Mouse (Mus musculus): ENCODE measurements around the gene Chrm3.
"Not testable (repeated sequence)": the region's sequence is repeated elsewhere in the genome, so short reads cannot be mapped to it uniquely, and the experiment has no call there.

Gene Chrm3

DNA sequence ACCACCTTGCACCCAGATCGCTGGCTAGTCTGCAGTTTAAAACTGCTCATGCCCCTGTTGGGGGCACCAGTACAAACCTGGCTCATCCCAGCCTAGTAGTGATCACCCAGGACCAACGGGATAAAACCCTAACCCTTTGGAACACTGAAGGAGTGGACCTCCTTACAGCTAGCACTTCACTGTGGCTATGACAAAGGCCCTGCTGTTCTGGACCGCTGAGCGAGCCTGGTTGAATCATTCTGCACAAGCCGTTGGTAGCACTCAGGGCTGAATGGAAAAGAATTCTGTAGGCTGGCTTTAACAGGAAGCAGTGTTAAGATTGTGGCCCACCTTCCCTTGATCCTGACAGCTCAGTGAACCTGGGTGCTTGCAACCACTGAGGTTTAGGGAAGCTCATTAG, 470.2 kb downstream of the Chrm3 start:
- DNase-seq (ENCODE audit: low spot score) = no peak

GRCm38 (mm10) chr13:9889954-9890353, 470.7 kb downstream of the Chrm3 start:
- no peak for DNase-seq (ENCODE audit: low spot score)

DNA sequence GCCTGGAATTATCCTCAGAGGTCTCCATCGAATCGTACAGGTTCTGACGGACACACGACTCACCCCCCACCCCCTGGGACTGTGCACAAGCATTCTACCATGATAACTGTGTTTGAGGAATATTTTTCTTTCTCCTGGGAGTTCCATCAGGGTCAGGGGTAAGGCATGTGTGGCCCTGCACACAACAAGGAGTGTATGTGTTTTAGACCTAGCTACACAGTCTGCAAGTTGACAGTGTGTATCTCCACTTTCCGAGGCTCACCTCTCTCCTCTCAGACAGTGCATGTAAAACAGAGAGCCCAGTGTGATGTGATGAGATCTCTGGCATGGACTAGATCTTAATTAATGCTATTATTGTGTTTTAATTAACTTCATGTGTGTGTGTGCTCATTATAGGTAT, 472.4 kb downstream of the Chrm3 start:
- DNase-seq (ENCODE audit: low spot score) = no peak

DNA sequence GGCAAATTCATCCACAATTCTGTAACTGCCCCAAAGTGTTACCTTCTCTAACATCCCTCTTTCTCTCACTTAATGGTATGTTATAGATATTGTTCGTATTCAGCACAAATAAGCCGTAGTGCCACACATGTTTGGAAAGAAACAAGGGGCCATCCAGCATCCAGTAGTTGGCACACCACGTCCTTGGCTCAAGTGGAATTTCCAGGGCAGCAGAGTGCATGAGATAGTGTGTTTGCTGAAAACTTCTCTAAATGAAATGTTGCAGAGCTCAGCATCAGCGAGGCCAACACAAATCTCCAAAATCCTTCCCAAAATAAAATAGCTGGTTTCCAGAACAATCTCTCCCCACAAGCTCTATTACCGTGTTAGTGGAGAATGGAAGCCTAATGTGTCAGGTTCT, 473.4 kb downstream of the Chrm3 start:
- no peak for DNase-seq (ENCODE audit: low spot score)

DNA sequence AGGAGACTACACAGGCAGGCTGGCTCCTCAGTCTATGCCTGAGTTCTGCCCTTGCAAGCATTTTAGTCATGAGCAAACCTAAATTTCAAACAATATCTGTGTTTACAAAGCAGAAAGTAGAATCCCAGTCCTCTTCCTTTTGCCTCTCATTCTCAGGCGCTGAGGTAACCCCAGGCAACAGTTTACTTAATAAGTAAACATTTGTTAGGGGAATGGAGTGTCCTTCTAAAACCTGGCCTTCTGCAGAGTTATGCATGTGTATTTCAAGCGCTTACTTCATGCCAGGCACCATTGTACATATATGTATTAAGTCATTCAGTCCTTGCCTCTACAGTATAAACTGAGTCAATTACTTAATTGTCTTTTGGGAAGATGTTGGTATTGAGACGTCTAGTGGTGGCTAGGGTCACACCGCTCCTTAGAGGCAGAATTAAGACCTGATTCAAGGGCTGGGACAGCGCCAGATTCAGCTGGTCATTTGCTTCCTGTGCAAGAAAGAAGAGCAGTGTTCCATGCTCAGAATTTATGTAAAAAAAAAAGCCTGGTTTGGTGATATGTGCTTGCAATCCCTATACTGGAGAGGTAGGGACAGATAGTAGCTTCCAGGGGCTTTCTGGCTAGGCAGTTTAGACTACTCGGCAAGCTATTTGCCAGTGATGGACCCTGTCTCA, 474.0 kb downstream of the Chrm3 start:
- DNase-seq (ENCODE audit: low spot score) = no peak

DNA sequence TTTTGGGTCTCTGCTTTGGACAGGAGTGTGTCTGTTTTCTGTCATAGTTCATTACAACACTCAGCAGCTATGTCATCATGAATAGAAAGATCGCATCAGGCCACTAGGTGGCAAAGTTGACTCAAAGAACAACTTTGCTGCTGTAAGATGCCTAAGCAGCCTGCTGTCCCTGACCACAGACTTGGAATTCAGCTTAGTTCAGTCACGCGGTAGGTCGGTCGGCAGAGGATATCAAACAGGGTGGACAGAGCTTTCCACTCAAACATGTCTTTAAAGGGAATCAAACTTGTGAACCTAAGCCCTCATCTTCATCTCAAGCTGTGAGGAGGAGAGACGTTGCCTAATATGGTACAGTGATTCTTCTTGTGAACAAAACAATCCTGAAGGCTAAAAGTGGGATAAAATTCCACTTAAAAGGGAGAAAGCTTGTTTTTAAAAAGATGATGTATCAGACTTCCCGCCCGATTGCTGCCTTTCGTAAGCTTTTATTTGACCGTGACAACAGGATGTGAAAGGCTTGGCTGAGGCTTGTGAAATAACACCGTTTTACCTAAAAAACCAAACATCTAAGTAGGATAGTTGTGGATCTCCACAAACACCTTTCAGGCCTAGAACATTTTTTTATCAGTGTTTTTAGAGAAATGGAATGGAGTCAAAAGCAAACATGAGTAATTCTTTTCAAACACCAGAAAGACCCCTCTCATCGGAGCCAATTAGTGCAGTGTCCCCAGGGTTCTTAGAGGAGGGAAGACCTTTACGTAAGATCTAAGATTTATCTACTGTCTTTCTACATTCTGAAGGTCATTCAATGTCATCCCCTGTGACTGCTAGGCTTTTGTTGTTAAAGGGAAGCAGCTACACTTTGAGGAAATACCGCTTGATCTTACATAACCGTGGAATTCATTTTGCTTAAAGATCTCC, 478.0 kb downstream of the Chrm3 start:
- DNase-seq (ENCODE audit: low spot score) = peak; percentile 67

GRCm38 (mm10) chr13:9881930-9882329, 478.7 kb downstream of the Chrm3 start:
- no peak for DNase-seq (ENCODE audit: low spot score)

DNA sequence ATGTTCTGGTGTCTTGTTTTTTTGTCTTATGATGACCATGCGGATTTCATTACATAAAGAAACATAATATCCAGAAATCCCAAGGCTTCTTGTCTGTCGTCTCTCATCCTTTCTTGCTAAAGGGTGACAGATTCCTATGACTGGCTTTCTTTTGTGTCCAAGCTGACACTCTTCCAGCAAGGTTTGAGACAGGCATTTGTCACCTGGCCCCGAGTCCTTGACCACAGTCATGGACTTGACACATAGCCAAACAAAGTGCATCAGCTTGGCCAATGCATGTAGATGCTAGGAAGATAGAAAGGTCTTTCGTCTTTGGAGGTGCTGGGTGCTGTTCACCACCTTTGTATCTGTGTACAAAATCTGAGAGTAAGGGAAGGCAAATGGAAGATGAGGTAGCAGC, 480.2 kb downstream of the Chrm3 start:
- DNase-seq (ENCODE audit: low spot score) = no peak

DNA sequence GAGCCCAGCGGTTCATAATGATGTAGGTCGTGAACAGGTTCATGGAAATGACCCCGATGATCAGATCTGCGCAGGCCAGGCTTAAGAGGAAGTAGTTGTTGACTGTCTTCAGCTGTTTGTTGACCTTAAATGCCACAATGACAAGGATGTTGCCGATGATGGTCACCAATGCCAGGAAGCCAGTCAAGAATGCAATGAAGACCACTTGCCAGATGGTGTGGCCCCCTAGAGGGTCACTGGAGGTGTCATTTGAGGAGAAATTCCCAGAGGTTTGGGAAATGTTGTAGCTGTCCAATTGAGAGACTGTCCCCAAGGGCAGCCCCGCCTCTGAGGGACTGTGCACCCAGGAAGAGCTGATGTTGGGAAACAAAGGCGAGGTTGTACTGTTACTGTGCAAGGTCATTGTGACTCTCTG, 482.0 kb downstream of the Chrm3 start:
- DNase-seq (ENCODE audit: low spot score) = no peak

DNA sequence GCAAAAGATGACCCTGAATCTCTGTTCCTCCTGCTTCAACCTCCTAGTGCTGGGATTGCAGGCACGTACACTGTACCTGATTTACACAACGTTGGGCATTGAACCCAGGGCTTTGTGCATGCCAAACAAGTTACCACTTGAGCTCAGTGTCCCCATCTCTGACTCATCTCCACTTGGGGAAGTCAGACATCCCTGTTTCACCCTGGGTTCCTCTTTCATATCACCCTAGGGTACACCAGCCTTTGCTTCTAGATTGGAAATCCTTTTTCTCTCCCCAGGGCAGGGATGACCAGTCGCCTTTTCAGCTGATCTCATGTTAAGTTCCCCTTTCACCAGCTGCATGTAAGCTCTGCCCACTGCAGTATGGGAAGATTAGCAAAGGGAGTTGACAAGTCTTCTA, 487.3 kb downstream of the Chrm3 start:
- DNase-seq (ENCODE audit: low spot score) = no peak

DNA sequence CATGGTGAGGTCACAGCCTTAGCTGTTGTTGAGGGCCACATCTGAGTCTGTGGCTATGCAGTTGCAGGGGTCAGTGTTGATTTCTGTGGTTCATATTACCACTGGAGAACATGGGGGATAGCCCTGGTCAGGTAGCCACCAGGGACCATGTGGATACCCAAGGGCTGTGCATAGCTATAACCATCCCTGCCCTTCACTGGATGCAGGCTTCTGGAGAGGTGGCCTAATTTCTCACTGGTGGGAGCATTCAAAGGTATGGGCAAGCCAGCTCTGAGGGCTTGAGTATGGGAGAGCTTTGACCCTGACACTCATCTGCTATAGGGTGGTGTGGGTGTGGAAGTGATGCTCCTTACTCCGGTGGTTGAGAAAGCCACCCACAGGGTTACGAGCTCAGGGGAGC, 494.5 kb downstream of the Chrm3 start:
- DNase-seq (ENCODE audit: low spot score) = no peak

GRCm38 (mm10) chr13:9847515-9847914, 513.1 kb downstream of the Chrm3 start:
- DNase-seq (ENCODE audit: low spot score) = no peak

- peak; percentile 11 for DNase-seq (ENCODE audit: low spot score)
These were observed 513.9 kb downstream of the Chrm3 start for GRCm38 (mm10) chr13:9846543-9847434.

- DNase-seq (ENCODE audit: low spot score) = not testable (repeated sequence)
These were observed 526.4 kb downstream of the Chrm3 start for GRCm38 (mm10) chr13:9834146-9834679.

GRCm38 (mm10) chr13:9826227-9826626, 534.4 kb downstream of the Chrm3 start:
- DNase-seq (ENCODE audit: low spot score) = no peak

Measured in yolk sac, embryonic 10.5 days (tissue).